Mouse (Mus musculus): ENCODE data around the gene Cfap99.

GRCm38 (mm10) chr5:34271743-34272142 lies 16.7 kb upstream of the Cfap99 start:
- no peak for TF ChIP-seq POLR2A (IDR thresholded peaks at IDR 0.05; ENCODE audit: low read depth, low read length)
- TF ChIP-seq CTCF (conservative IDR thresholded peaks at IDR 0.05; ENCODE audit: insufficient read depth, insufficient read length, low read depth, low read length) = peak; percentile 77

All from kidney, adult 2 months (tissue).